Mouse (Mus musculus) limb, embryonic 12.5 days (tissue): Measurements from ENCODE around the gene Krt25. TPM values are rescaled to one million over a fixed set of nuclear protein-coding genes. Genes with fewer than 3 reads are reported as not detected.

Experiments used
- ATAC-seq: fragments of 200-750 bp; cut with Nextera tagmentation; 2 replicates; pipeline ENCODE4 v1.8.0; 2017; ENCODE audit warnings: low read depth, moderate TSS enrichment; ENCODE audit not compliant: insufficient number of reproducible peaks, insufficient read depth, low FRiP score, low TSS enrichment
- H3K27ac ChIP-seq: fragments of 300-500 bp; sonication (generic); 2 replicates; pipeline ENCODE4 v1.5.1; 2016; ENCODE audit warnings: mild to moderate bottlenecking, moderate library complexity
- H3K27me3 ChIP-seq: fragments of 300-500 bp; sonication (generic); 2 replicates; pipeline ENCODE4 v1.6.1; 2016; ENCODE audit warnings: mild to moderate bottlenecking, moderate library complexity
- H3K36me3 ChIP-seq: fragments of 300-500 bp; sonication (generic); 2 replicates; pipeline ENCODE4 v1.6.1; 2016; ENCODE audit warnings: mild to moderate bottlenecking, moderate library complexity
- H3K4me1 ChIP-seq: fragments of 300-500 bp; sonication (generic); replicated peaks from 2 replicates; pipeline ENCODE4 v1.6.1; 2016
- H3K4me2 ChIP-seq: fragments of 300-500 bp; sonication (generic); 2 replicates; pipeline ENCODE4 v1.6.1; 2016; ENCODE audit warnings: mild to moderate bottlenecking, moderate library complexity
- H3K4me3 ChIP-seq: fragments of 300-500 bp; sonication (generic); replicated peaks from 2 replicates; pipeline ENCODE4 v1.5.1; 2016; ENCODE audit warnings: mild to moderate bottlenecking
- H3K9ac ChIP-seq: fragments of 300-500 bp; sonication (generic); replicated peaks from 2 replicates; pipeline ENCODE4 v1.6.1; 2016; ENCODE audit warnings: mild to moderate bottlenecking, moderate library complexity
- H3K9me3 ChIP-seq: fragments of 300-500 bp; sonication (generic); 2 replicates; pipeline ENCODE4 v1.6.1; 2016; ENCODE audit warnings: mild to moderate bottlenecking, moderate library complexity
- WGBS: fragments of 180-500 bp; shearing (Covaris S2); methylation state at CpG from one replicate; pipeline ENCODE4 v1.1.7; 2016; 5-methylcytosine and 5-hydroxymethylcytosine counted together
- polyA plus RNA-seq: library from polyadenylated mRNA; unstranded; fragments of >200 nt; fragmentation: Nextera tagmentation; extraction: Ambion mirVana; gene quantifications from 2 replicates; pipeline ENCODE4 v1.2.1, GENCODE M21; 2016

The Krt25 gene
- not detected in 2 replicates for polyA plus RNA-seq

DNA sequence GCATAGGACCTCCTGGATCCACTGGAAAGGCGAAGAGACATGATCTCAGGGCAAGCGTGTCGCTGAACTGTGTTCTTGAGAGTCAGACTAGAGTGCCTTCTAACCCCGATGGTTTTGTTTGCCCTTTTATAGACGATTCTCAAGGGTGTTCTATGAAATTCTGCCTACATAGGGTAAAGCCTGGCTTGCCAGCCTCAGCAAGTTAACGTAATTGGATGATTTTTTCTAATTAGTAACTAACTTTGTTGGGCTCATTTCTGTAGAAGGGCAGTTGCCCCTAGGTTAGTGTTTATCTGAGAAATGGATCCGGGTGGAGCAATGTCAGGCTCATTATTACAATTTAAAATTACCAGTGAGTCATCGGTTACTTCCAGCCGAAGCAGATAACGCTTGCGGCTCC lies at the start of gene Krt25:
TSS of gene Krt25 (minus strand) at position 101 of the 400 bp plus-strand sequence.
- Histone ChIP-seq H3K36me3 (no peaks in the 10 kb centered on the region), H3K4me3 (no peak within 1 kb of the TSS), H3K9me3 (no peaks in the 10 kb centered on the region), H3K27ac (no peak within 1 kb of the TSS), H3K4me2 (no peak within 1 kb of the TSS), H3K4me1 (0 out of 2 replicates have a peak, but pooled peaks cover 2% of the 10 kb centered on the region), H3K27me3 (no peaks in the 10 kb centered on the region), H3K9ac (no peak within 1 kb of the TSS)
- 93% methylated on average over 11 of the region's 11 CpGs for WGBS
- no peak for ATAC-seq

GRCm38 (mm10) chr11:99369853-99370451 lies 47.2 kb upstream of the Krt25 start:
- H3K4me1 ChIP-seq = no peaks in the 10 kb centered on the region
- peaks cover 11% of the 10 kb centered on the region; the same call in 1 of the 2 replicates for H3K27me3 ChIP-seq
- H3K36me3 ChIP-seq = no peaks in the 10 kb centered on the region
- 85% methylated on average over 8 of the region's 8 CpGs for WGBS
- H3K9me3 ChIP-seq = no peaks in the 10 kb centered on the region
- ATAC-seq = no peak
- H3K27ac ChIP-seq = no peak overlapping the region
- no peak overlapping the region for H3K9ac ChIP-seq
- H3K4me3 ChIP-seq = no peak overlapping the region
- H3K4me2 ChIP-seq = no peak overlapping the region

GRCm38 (mm10) chr11:99369229-99369628 lies 46.5 kb upstream of the Krt25 start:
- Histone ChIP-seq H3K27ac (no peak overlapping the region), H3K27me3 (peaks cover 11% of the 10 kb centered on the region; the same call in 1 of the 2 replicates), H3K4me2 (no peak overlapping the region), H3K9me3 (no peaks in the 10 kb centered on the region), H3K4me1 (no peaks in the 10 kb centered on the region), H3K36me3 (no peaks in the 10 kb centered on the region), H3K9ac (no peak overlapping the region), H3K4me3 (no peak overlapping the region)
- no peak for ATAC-seq
- WGBS = 15% methylated on average over 3 of the region's 3 CpGs

DNA sequence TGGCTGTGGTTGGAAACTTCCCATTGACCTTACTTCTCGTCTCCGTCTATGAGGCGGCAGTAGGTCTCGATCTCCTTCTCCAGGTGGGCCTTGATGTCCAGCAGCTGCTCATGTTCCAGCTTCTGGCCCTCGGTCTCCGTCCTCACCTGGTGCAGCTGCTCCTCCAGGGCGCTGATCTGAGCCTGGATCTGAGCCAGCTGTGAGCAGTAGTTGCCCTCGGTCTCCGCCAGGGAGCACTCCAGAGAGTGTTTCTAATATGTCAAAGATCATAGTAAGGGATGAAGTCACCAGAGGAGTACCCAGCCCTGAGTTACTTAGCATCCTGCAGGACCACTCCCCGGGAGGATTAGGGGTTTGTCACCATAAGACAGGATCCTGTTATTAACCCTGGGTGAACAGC lies 44.0 kb upstream of the Krt25 start:
- ATAC-seq = no peak
- H3K4me3 ChIP-seq = no peak overlapping the region
- no peaks in the 10 kb centered on the region for H3K36me3 ChIP-seq
- H3K9ac ChIP-seq = no peak overlapping the region
- peaks cover 11% of the 10 kb centered on the region; the same call in 1 of the 2 replicates for H3K27me3 ChIP-seq
- no peaks in the 10 kb centered on the region for H3K9me3 ChIP-seq
- 40% methylated on average over 10 of the region's 10 CpGs for WGBS
- no peak overlapping the region for H3K4me2 ChIP-seq
- no peaks in the 10 kb centered on the region for H3K4me1 ChIP-seq
- no peak overlapping the region for H3K27ac ChIP-seq

DNA sequence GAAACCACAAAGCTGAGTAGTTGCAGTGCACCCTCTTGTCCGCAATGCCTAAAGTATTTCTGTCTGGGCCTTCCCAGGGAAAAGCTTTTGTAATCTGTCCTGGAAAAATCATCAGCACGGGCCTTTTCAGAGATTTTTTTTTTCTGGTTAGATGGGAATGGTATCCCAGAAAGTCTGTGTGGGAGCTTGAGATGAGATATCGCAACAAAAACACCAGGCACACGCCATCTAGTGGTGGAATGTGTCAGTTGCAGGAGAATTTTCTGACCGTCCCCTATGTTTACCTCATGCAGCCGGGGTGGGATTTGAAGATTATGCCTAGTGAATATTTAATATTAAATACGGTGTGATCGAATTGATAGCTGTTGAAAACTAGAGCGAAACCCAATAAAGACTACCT lies 41.7 kb upstream of the Krt25 start:
- 24% methylated on average over 9 of the region's 9 CpGs for WGBS
- Histone ChIP-seq H3K36me3 (no peaks in the 10 kb centered on the region), H3K9me3 (no peaks in the 10 kb centered on the region), H3K9ac (no peak overlapping the region), H3K4me1 (no peaks in the 10 kb centered on the region), H3K4me2 (no peak overlapping the region), H3K27ac (no peak overlapping the region), H3K27me3 (0 out of 2 replicates have a peak, but pooled peaks cover 11% of the 10 kb centered on the region), H3K4me3 (no peak overlapping the region)
- no peak for ATAC-seq

DNA sequence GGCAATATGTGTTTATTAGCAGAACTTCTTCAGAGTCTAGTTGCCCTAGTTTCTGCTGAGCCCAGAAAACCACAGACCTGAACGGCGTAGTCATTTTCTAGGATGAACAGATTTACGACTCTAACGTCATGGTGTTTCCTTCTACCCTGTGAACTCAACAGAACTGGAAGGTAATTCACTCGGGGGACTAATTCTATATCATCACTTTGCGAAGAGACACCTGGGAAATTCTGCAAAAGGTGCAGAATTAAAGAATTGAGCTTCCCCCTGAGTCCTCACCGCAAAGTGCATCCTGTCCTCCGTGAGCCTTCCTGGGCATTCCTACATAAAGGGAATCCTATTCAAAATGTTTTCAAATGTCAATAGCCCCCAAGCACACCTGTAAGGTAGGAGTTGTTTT lies 38.7 kb upstream of the Krt25 start:
- H3K27ac ChIP-seq = no peak overlapping the region
- no peaks in the 10 kb centered on the region for H3K36me3 ChIP-seq
- no peak overlapping the region for H3K4me2 ChIP-seq
- no peak overlapping the region for H3K9ac ChIP-seq
- no peak for ATAC-seq
- no peaks in the 10 kb centered on the region for H3K4me1 ChIP-seq
- 0 out of 2 replicates have a peak, but pooled peaks cover 3% of the 10 kb centered on the region for H3K27me3 ChIP-seq
- H3K9me3 ChIP-seq = no peaks in the 10 kb centered on the region
- H3K4me3 ChIP-seq = no peak overlapping the region
- 80% methylated on average over 8 of the region's 8 CpGs for WGBS

GRCm38 (mm10) chr11:99351004-99351403 lies 28.3 kb upstream of the Krt25 start, which contains the start of gene Krt27:
Gene Krt27 (minus strand): TSS chr11:99351104.
- Histone ChIP-seq H3K4me3 (no peak within 1 kb of the TSS), H3K27me3 (no peaks in the 10 kb centered on the region), H3K27ac (no peak within 1 kb of the TSS), H3K9ac (no peak within 1 kb of the TSS), H3K4me2 (no peak within 1 kb of the TSS), H3K36me3 (no peaks in the 10 kb centered on the region), H3K9me3 (no peaks in the 10 kb centered on the region), H3K4me1 (no peaks in the 10 kb centered on the region)
- 73% methylated on average over 12 of the region's 12 CpGs for WGBS
- no peak for ATAC-seq

- Histone ChIP-seq H3K4me1 (no peaks in the 10 kb centered on the region), H3K4me2 (no peak overlapping the region), H3K9ac (no peak overlapping the region), H3K4me3 (no peak overlapping the region), H3K27ac (no peak overlapping the region), H3K36me3 (no peaks in the 10 kb centered on the region), H3K27me3 (no peaks in the 10 kb centered on the region), H3K9me3 (no peaks in the 10 kb centered on the region)
- ATAC-seq = no peak
- 84% methylated on average over 11 of the region's 11 CpGs for WGBS
These were observed 16.6 kb upstream of the Krt25 start for GRCm38 (mm10) chr11:99339299-99339847.

- Histone ChIP-seq H3K36me3 (no peaks in the 10 kb centered on the region), H3K27ac (no peak within 1 kb of the TSS), H3K4me2 (no peak within 1 kb of the TSS), H3K4me3 (no peak within 1 kb of the TSS), H3K4me1 (no peaks in the 10 kb centered on the region), H3K9ac (no peak within 1 kb of the TSS), H3K9me3 (no peaks in the 10 kb centered on the region), H3K27me3 (no peaks in the 10 kb centered on the region)
- no peak for ATAC-seq
- whole genome bisulfite sequencing = 86% methylated on average over 11 of the region's 11 CpGs
These were observed 15.1 kb upstream of the Krt25 start, which contains the start of gene Krt26 for GRCm38 (mm10) chr11:99337866-99338265. Gene Krt26 (minus strand): TSS chr11:99337966.

DNA sequence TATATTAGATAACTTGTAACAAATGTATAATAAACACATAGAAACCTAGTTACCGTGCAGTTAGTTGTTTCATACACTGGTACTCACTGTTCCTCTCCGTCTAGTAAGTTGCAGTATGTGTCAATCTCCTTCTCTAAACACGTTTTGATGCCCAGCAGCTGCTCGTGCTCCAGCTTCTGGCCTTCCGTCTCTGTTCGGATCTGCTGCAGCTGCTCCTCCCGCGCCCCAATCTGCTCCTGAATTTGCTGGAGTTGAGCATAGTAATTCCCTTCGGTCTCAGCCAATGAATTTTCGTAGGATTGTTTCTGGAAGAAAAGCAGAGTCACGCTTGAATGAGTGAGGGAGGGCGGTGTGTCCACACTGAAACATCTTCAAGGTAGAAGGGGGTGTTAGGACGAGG lies 10.7 kb upstream of the Krt25 start:
- no peak for ATAC-seq
- WGBS = 81% methylated on average over 13 of the region's 13 CpGs
- Histone ChIP-seq H3K4me3 (no peak overlapping the region), H3K9me3 (no peaks in the 10 kb centered on the region), H3K4me2 (no peak overlapping the region), H3K4me1 (no peaks in the 10 kb centered on the region), H3K27ac (no peak overlapping the region), H3K27me3 (no peaks in the 10 kb centered on the region), H3K36me3 (no peaks in the 10 kb centered on the region), H3K9ac (no peak overlapping the region)

GRCm38 (mm10) chr11:99329655-99330054 lies 6.9 kb upstream of the Krt25 start:
- no peak overlapping the region for H3K4me2 ChIP-seq
- H3K27me3 ChIP-seq = no peaks in the 10 kb centered on the region
- no peak overlapping the region for H3K27ac ChIP-seq
- H3K9me3 ChIP-seq = no peaks in the 10 kb centered on the region
- 71% methylated on average over 2 of the region's 2 CpGs for WGBS
- H3K36me3 ChIP-seq = no peaks in the 10 kb centered on the region
- ATAC-seq = no peak
- no peak overlapping the region for H3K9ac ChIP-seq
- 0 out of 2 replicates have a peak, but pooled peaks cover 2% of the 10 kb centered on the region for H3K4me1 ChIP-seq
- H3K4me3 ChIP-seq = no peak overlapping the region

GRCm38 (mm10) chr11:99321094-99321493 lies 1.7 kb downstream of the Krt25 start:
- Histone ChIP-seq H3K27me3 (no peaks in the 10 kb centered on the region), H3K4me2 (no peak overlapping the region), H3K4me1 (no peaks in the 10 kb centered on the region), H3K9ac (no peak overlapping the region), H3K9me3 (no peaks in the 10 kb centered on the region), H3K36me3 (no peaks in the 10 kb centered on the region), H3K27ac (no peak overlapping the region), H3K4me3 (no peak overlapping the region)
- ATAC-seq = no peak
- 84% methylated on average over 14 of the region's 14 CpGs for WGBS
